Mouse (Mus musculus) spleen, postnatal 0 days (tissue): ENCODE measurements around the gene Nrsn1. TPM values are rescaled to one million over a fixed set of nuclear protein-coding genes. Genes with fewer than 3 reads are reported as not detected.

Experiments
- polyA plus RNA-seq: library from polyadenylated mRNA; unstranded; fragments of >200 nt; fragmentation: Nextera tagmentation; extraction: Ambion mirVana; gene quantifications from 2 replicates; pipeline ENCODE4 v1.2.1, GENCODE M21; 2015

Nrsn1 gene
- 0.06 and 0.27 TPM in 2 replicates for polyA plus RNA-seq

DNA sequence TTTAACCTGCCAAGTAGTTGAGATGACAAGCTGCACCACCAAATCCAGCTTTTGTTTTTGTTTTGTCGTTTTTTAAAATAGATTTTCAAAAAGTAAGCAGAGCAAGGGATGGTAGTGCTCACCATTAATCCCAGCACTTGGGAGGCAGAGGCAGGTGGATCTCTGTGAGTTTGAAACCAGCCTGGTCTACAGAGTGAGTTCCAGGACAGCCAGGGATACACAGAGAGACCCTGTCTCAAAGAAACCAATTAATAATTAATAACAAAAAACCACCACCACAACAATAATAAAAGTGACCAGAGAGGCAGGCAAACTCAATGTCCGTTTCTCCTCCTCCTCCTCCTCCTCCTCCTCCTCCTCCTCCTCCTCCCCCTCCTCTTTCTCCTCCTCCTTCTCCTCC, at the start of gene Nrsn1:
TSS of gene Nrsn1 (minus strand) at position 101 of the 400 bp plus-strand sequence.

Other genes starting within 250 kb of the Nrsn1 start
- 0.30 TPM in 1 of 2 replicates, not detected in the other for gene Dcdc2a, start 214.5 kb downstream of the Nrsn1 start, polyA plus RNA-seq